Mouse (Mus musculus): ENCODE measurements around the gene Otop3.

The Otop3 gene

GRCm38 (mm10) chr11:115318245-115319027, 16.1 kb upstream of the Otop3 start:
- DNase-seq (ENCODE audit: extremely low spot score, low spot score): peak; percentile 40

- DNase-seq (ENCODE audit: extremely low spot score, low spot score): no peak
Observed at GRCm38 (mm10) chr11:115319704-115320383, 14.7 kb upstream of the Otop3 start.

- DNase-seq (ENCODE audit: extremely low spot score, low spot score): peak; percentile 92
Observed at GRCm38 (mm10) chr11:115321906-115322693, 12.4 kb upstream of the Otop3 start, which contains the start of gene Ush1g. Ush1g (minus strand) TSS chr11:115322041.

GRCm38 (mm10) chr11:115323354-115323753, 11.2 kb upstream of the Otop3 start:
- no peak for DNase-seq (ENCODE audit: extremely low spot score, low spot score)

GRCm38 (mm10) chr11:115326730-115327129, 7.8 kb upstream of the Otop3 start:
- DNase-seq (ENCODE audit: extremely low spot score, low spot score): no peak

GRCm38 (mm10) chr11:115329339-115329738, 5.2 kb upstream of the Otop3 start:
- no peak for DNase-seq (ENCODE audit: extremely low spot score, low spot score)

- DNase-seq (ENCODE audit: extremely low spot score, low spot score): no peak
Observed at GRCm38 (mm10) chr11:115335223-115335622, 692 bp downstream of the Otop3 start.

- no peak for DNase-seq (ENCODE audit: extremely low spot score, low spot score)
Observed at GRCm38 (mm10) chr11:115336115-115336514, 1.6 kb downstream of the Otop3 start.

GRCm38 (mm10) chr11:115337350-115337749, 2.8 kb downstream of the Otop3 start:
- DNase-seq (ENCODE audit: extremely low spot score, low spot score): no peak

GRCm38 (mm10) chr11:115337826-115338225, 3.3 kb downstream of the Otop3 start:
- no peak for DNase-seq (ENCODE audit: extremely low spot score, low spot score)

- DNase-seq (ENCODE audit: extremely low spot score, low spot score): no peak
Observed at GRCm38 (mm10) chr11:115341246-115341645, 6.7 kb downstream of the Otop3 start.

GRCm38 (mm10) chr11:115341866-115342265, 7.3 kb downstream of the Otop3 start:
- DNase-seq (ENCODE audit: extremely low spot score, low spot score): no peak

- DNase-seq (ENCODE audit: extremely low spot score, low spot score): no peak
Observed at GRCm38 (mm10) chr11:115344967-115345366, 10.4 kb downstream of the Otop3 start.

GRCm38 (mm10) chr11:115345515-115345914, 11.0 kb downstream of the Otop3 start:
- DNase-seq (ENCODE audit: extremely low spot score, low spot score): no peak

GRCm38 (mm10) chr11:115348681-115349248, 14.2 kb downstream of the Otop3 start:
- DNase-seq (ENCODE audit: extremely low spot score, low spot score): no peak

- DNase-seq (ENCODE audit: extremely low spot score, low spot score): no peak
Observed at GRCm38 (mm10) chr11:115349976-115350375, 15.4 kb downstream of the Otop3 start.

- no peak for DNase-seq (ENCODE audit: extremely low spot score, low spot score)
Observed at GRCm38 (mm10) chr11:115353375-115353774, 18.8 kb downstream of the Otop3 start.

GRCm38 (mm10) chr11:115354183-115354582, 19.7 kb downstream of the Otop3 start:
- DNase-seq (ENCODE audit: extremely low spot score, low spot score): peak; percentile 85

- peak; percentile 70 for DNase-seq (ENCODE audit: extremely low spot score, low spot score)
Observed at GRCm38 (mm10) chr11:115358468-115358867, 23.9 kb downstream of the Otop3 start.

- DNase-seq (ENCODE audit: extremely low spot score, low spot score): no peak
Observed at GRCm38 (mm10) chr11:115359293-115359692, 24.8 kb downstream of the Otop3 start.

- no peak for DNase-seq (ENCODE audit: extremely low spot score, low spot score)
Observed at GRCm38 (mm10) chr11:115359726-115360125, 25.2 kb downstream of the Otop3 start.
